Mouse (Mus musculus) small intestine, adult 2 months (tissue): ENCODE measurements at regions not wholly inside any gene's neighbourhood (a gene's known extent, or its start where the extent isn't known, plus 50 kb on each side); places are given as distances from the start of the nearest gene placed in this dataset.
A peak's percentile ranks its signal among the peaks of the same experiment; 100 is the strongest.

Experiments used
- H3K27ac ChIP-seq: fragments of 200-500 bp; 2 replicates; pipeline ENCODE4 v1.5.1; 2012; ENCODE audit warnings: low read depth, low read length, control low read depth, inconsistent platforms; ENCODE audit not compliant: insufficient read depth
- H3K27me3 ChIP-seq: fragments of 200-500 bp; 2 replicates; pipeline ENCODE4 v1.6.1; 2012; ENCODE audit warnings: mild to moderate bottlenecking, moderate library complexity, low read length, inconsistent platforms; ENCODE audit not compliant: control insufficient read depth, insufficient read depth
- H3K36me3 ChIP-seq: fragments of 200-500 bp; 2 replicates; pipeline ENCODE4 v1.6.1; 2012; ENCODE audit warnings: mild to moderate bottlenecking, low read length, control low read depth, inconsistent platforms; ENCODE audit not compliant: control insufficient read depth, insufficient read depth
- H3K4me1 ChIP-seq: fragments of 200-500 bp; 2 replicates; pipeline ENCODE4 v1.6.1; 2012; ENCODE audit warnings: low read length, inconsistent platforms, mixed read lengths; ENCODE audit not compliant: control insufficient read depth, insufficient read depth, insufficient read length
- H3K4me3 ChIP-seq: fragments of 200-500 bp; 2 replicates; pipeline ENCODE4 v1.5.1; 2012; ENCODE audit warnings: low read depth, mild to moderate bottlenecking, control low read depth, inconsistent platforms, low read length, moderate library complexity
- CTCF ChIP-seq: fragments of 200-500 bp; IDR thresholded peaks from 2 replicates; pipeline ENCODE4 v1.5.1; 2012; ENCODE audit warnings: low read depth, mild to moderate bottlenecking, control low read depth, inconsistent platforms, low read length, moderate library complexity, mixed read lengths; ENCODE audit not compliant: insufficient replicate concordance, insufficient read length; ENCODE audit errors: extremely low read depth
- POLR2A ChIP-seq: fragments of 200-500 bp; IDR thresholded peaks from 2 replicates; pipeline ENCODE4 v1.6.1; 2012; ENCODE audit warnings: low read depth, mild to moderate bottlenecking, control low read depth, inconsistent platforms, low read length, moderate library complexity
- WGBS: fragments of 180-500 bp; shearing (Covaris S2); methylation state at CpG from one replicate; pipeline ENCODE4 v1.1.7; 2018; 5-methylcytosine and 5-hydroxymethylcytosine counted together

GRCm38 (mm10) chr6:140193084-140193939 is 152.1 kb upstream of the Plcz1 start:
- Histone ChIP-seq H3K4me3 (no peak overlapping the region), H3K4me1 (peaks cover 18% of the 10 kb centered on the region), H3K27me3 (no peaks in the 10 kb centered on the region), H3K36me3 (no peaks in the 10 kb centered on the region), H3K27ac (peak overlapping the region; percentile 36)
- 67% methylated on average over 9 of the region's 9 CpGs for WGBS
- TF ChIP-seq CTCF (no peak), POLR2A (no peak)

- no peaks in the 10 kb centered on the region for H3K36me3 ChIP-seq
- TF ChIP-seq CTCF, result no peak
- TF ChIP-seq POLR2A, result no peak
- H3K4me1 ChIP-seq, result peaks cover 24% of the 10 kb centered on the region
- no peak overlapping the region for H3K27ac ChIP-seq
- H3K4me3 ChIP-seq, result no peak overlapping the region
- WGBS, result 94% methylated on average over 17 of the region's 17 CpGs
- no peaks in the 10 kb centered on the region for H3K27me3 ChIP-seq
Measured at GRCm38 (mm10) chr6:140192526-140192925, 151.3 kb upstream of the Plcz1 start.

GRCm38 (mm10) chr6:140191341-140191740 is 150.1 kb upstream of the Plcz1 start:
- H3K27ac ChIP-seq, result no peak overlapping the region
- H3K4me3 ChIP-seq, result no peak overlapping the region
- peaks cover 31% of the 10 kb centered on the region for H3K4me1 ChIP-seq
- TF ChIP-seq POLR2A (no peak), CTCF (no peak)
- H3K36me3 ChIP-seq, result no peaks in the 10 kb centered on the region
- H3K27me3 ChIP-seq, result no peaks in the 10 kb centered on the region
- WGBS, result 83% methylated on average over 4 of the region's 4 CpGs

GRCm38 (mm10) chr6:140189601-140190000 is 148.3 kb upstream of the Plcz1 start:
- H3K27me3 ChIP-seq, result no peaks in the 10 kb centered on the region
- H3K36me3 ChIP-seq, result no peaks in the 10 kb centered on the region
- no peak for TF ChIP-seq POLR2A
- no peak for TF ChIP-seq CTCF
- no peak overlapping the region for H3K27ac ChIP-seq
- H3K4me3 ChIP-seq, result no peak overlapping the region
- peaks cover 30% of the 10 kb centered on the region for H3K4me1 ChIP-seq
- 81% methylated on average over 9 of the region's 9 CpGs for WGBS

- no peaks in the 10 kb centered on the region for H3K36me3 ChIP-seq
- no peaks in the 10 kb centered on the region for H3K27me3 ChIP-seq
- WGBS, result 29% methylated on average over 3 of the region's 3 CpGs
- peaks cover 19% of the 10 kb centered on the region; the same call in 1 of the 2 replicates for H3K4me1 ChIP-seq
- no peak overlapping the region for H3K4me3 ChIP-seq
- H3K27ac ChIP-seq, result peak overlapping the region; percentile 67
- TF ChIP-seq CTCF, result no peak
- no peak for TF ChIP-seq POLR2A
Measured at GRCm38 (mm10) chr6:140187733-140188132, 146.5 kb upstream of the Plcz1 start.

- H3K4me1 ChIP-seq, result peaks cover 19% of the 10 kb centered on the region; the same call in 1 of the 2 replicates
- no peaks in the 10 kb centered on the region for H3K27me3 ChIP-seq
- no peaks in the 10 kb centered on the region for H3K36me3 ChIP-seq
- no peak overlapping the region for H3K4me3 ChIP-seq
- TF ChIP-seq POLR2A (no peak), CTCF (no peak)
- WGBS, result 20% methylated on average over 6 of the region's 6 CpGs
- H3K27ac ChIP-seq, result peak overlapping the region; percentile 58
Measured at GRCm38 (mm10) chr6:140187106-140187505, 145.8 kb upstream of the Plcz1 start.

- Histone ChIP-seq H3K4me3 (no peak overlapping the region), H3K27ac (peak overlapping the region; percentile 86), H3K4me1 (peaks cover 20% of the 10 kb centered on the region), H3K36me3 (no peaks in the 10 kb centered on the region), H3K27me3 (no peaks in the 10 kb centered on the region)
- WGBS, result 44% methylated on average over 4 of the region's 4 CpGs
- TF ChIP-seq POLR2A (no peak), CTCF (peak; percentile 12; the same call in 1 of the 2 replicates)
Measured at GRCm38 (mm10) chr6:140179999-140180398, 138.7 kb upstream of the Plcz1 start.
